Mouse (Mus musculus) liver, embryonic 15.5 days (tissue): ENCODE measurements around the gene Dnajc5g. TPM values are rescaled to one million over a fixed set of nuclear protein-coding genes. Genes with fewer than 3 reads are reported as not detected.

Experiments used
- ATAC-seq: fragments of 200-750 bp; cut with Nextera tagmentation; 2 replicates; pipeline ENCODE4 v1.8.0; 2017; ENCODE audit warnings: moderate number of reproducible peaks, mild to moderate bottlenecking, moderate library complexity; ENCODE audit not compliant: insufficient read depth
- H3K27ac ChIP-seq: fragments of 300-500 bp; sonication (generic); replicated peaks from 2 replicates; pipeline ENCODE4 v1.5.1; 2015; ENCODE audit warnings: mild to moderate bottlenecking, inconsistent platforms
- H3K27me3 ChIP-seq: fragments of 300-500 bp; sonication (generic); 2 replicates; pipeline ENCODE4 v1.6.1; 2015; ENCODE audit warnings: mild to moderate bottlenecking, inconsistent platforms
- H3K36me3 ChIP-seq: fragments of 300-500 bp; sonication (generic); replicated peaks from 2 replicates; pipeline ENCODE4 v1.6.1; 2015; ENCODE audit warnings: moderate library complexity, mild to moderate bottlenecking, inconsistent platforms
- H3K4me1 ChIP-seq: fragments of 300-500 bp; sonication (generic); replicated peaks from 2 replicates; pipeline ENCODE4 v1.6.1; 2015; ENCODE audit warnings: inconsistent platforms
- H3K4me2 ChIP-seq: fragments of 300-500 bp; sonication (generic); 2 replicates; pipeline ENCODE4 v1.6.1; 2015; ENCODE audit warnings: moderate library complexity, mild to moderate bottlenecking, inconsistent platforms
- H3K4me3 ChIP-seq: fragments of 300-500 bp; sonication (generic); replicated peaks from 2 replicates; pipeline ENCODE4 v1.5.1; 2015; ENCODE audit warnings: mild to moderate bottlenecking, inconsistent platforms
- H3K9ac ChIP-seq: fragments of 300-500 bp; sonication (generic); 2 replicates; pipeline ENCODE4 v1.6.1; 2015; ENCODE audit warnings: moderate library complexity, mild to moderate bottlenecking, inconsistent platforms
- H3K9me3 ChIP-seq: fragments of 300-500 bp; sonication (generic); replicated peaks from 2 replicates; pipeline ENCODE4 v1.6.1; 2016; ENCODE audit warnings: inconsistent platforms
- WGBS: fragments of 180-500 bp; shearing (Covaris S2); methylation state at CpG from one replicate; pipeline ENCODE4 v1.1.7; 2015; ENCODE audit warnings: mixed read lengths; ENCODE audit not compliant: insufficient replicate concordance; 5-methylcytosine and 5-hydroxymethylcytosine counted together
- polyA plus RNA-seq: library from polyadenylated mRNA; unstranded; fragments of >200 nt; fragmentation: Nextera tagmentation; extraction: Ambion mirVana; gene quantifications from 2 replicates; pipeline ENCODE4 v1.2.1, GENCODE M21; 2015

Dnajc5g gene
- polyA plus RNA-seq, 1 experiment from 2014 or later = not detected

GRCm38 (mm10) chr5:31151746-31152145 is 45.7 kb downstream of the Dnajc5g start:
- H3K4me3 ChIP-seq = no peak overlapping the region
- ATAC-seq = no peak
- peaks cover 20% of the 10 kb centered on the region for H3K4me1 ChIP-seq
- 79% methylated on average over 3 of the region's 3 CpGs for WGBS
- no peak overlapping the region for H3K9ac ChIP-seq
- H3K4me2 ChIP-seq = no peak overlapping the region
- H3K36me3 ChIP-seq = peaks cover 1% of the 10 kb centered on the region
- H3K27me3 ChIP-seq = no peaks in the 10 kb centered on the region
- no peaks in the 10 kb centered on the region for H3K9me3 ChIP-seq
- no peak overlapping the region for H3K27ac ChIP-seq

DNA sequence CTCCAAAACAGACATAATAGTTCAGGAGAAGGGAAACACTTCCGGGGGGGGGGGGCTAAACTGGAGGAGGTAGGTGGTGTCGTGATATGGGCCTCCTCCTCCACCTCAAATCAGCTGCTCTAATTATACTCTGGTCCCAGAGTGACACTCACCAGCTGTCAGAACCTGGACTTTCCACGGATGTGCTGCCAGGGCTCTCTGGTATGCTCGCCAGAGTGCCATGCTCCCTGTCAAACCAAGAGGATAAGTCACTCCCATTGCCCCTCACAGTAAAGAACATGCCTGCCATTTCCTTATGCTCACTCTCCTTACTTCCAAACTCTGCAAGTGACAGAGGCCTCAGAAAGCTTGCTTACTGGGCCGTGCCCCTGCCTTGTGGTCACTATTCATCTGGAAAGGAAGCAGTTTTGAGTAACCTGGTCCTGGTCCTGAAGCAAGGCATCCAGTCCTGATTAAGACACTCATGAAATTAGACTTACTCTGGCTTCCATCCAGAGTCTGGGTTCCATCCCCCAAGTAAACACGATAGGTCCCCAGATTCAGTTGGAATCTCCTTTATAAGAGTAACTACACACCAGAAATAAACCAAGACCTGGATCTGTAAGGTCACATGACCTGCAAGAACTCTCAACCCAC is 47.5 kb downstream of the Dnajc5g start:
- WGBS = 38% methylated on average over 6 of the region's 6 CpGs
- Histone ChIP-seq H3K4me2 (peak overlapping the region; percentile 86), H3K4me3 (peak overlapping the region; percentile 72), H3K36me3 (peaks cover 20% of the 10 kb centered on the region), H3K4me1 (peaks cover 20% of the 10 kb centered on the region), H3K9ac (peak overlapping the region; percentile 80), H3K9me3 (no peaks in the 10 kb centered on the region), H3K27me3 (no peaks in the 10 kb centered on the region), H3K27ac (no peak overlapping the region)
- ATAC-seq = no peak

DNA sequence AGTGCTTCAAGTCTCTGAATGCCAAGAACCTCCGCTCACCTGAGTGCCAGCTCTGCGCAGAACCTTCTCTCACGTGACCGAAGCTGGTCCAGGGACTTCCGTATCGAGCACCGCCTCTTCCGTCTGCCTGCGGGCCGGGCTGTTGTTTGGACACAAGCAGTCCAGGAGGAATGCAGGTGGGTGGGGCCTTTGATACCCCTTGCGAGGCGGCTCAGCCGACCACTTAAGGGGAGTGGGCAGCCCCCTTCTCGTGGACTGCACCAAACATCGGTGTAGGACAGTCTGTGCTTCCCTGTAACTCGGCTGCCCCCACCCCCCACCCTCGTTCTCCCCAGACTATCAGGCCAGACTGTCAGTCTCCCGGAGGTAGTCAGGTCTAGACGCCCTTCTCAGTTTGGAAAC is 48.1 kb downstream of the Dnajc5g start, which contains the start of gene Mpv17:
TSS of gene Mpv17 (minus strand) at position 100 of the 402 bp plus-strand sequence.
- Histone ChIP-seq H3K27me3 (no peaks in the 10 kb centered on the region), H3K36me3 (peaks cover 25% of the 10 kb centered on the region), H3K4me2 (peak within 1 kb of the TSS; percentile 86), H3K4me1 (peaks cover 20% of the 10 kb centered on the region), H3K4me3 (peak within 1 kb of the TSS; percentile 72), H3K27ac (peak within 1 kb of the TSS; percentile 76), H3K9me3 (no peaks in the 10 kb centered on the region), H3K9ac (peak within 1 kb of the TSS; percentile 80)
- ATAC-seq = peak; percentile 88
- under 1% methylated on average over 19 of the region's 19 CpGs for WGBS

Other genes starting within 250 kb of the Dnajc5g start
- 42.8 and 44.0 TPM in 2 replicates for gene Tmem214, start 238.3 kb upstream of the Dnajc5g start, polyA plus RNA-seq
- 4.8 and 5.7 TPM in 2 replicates for gene Agbl5, start 217.6 kb upstream of the Dnajc5g start, polyA plus RNA-seq
- gene Ost4, start 198.5 kb upstream of the Dnajc5g start, polyA plus RNA-seq = 312 and 329 TPM in 2 replicates
- gene Emilin1, start 192.9 kb upstream of the Dnajc5g start, polyA plus RNA-seq = 37.6 and 46.8 TPM in 2 replicates
- gene Khk, start 184.9 kb upstream of the Dnajc5g start, polyA plus RNA-seq = 33.1 and 35.9 TPM in 2 replicates
- gene Cgref1, start 160.7 kb upstream of the Dnajc5g start, polyA plus RNA-seq = 4.0 and 4.5 TPM in 2 replicates
- gene Preb, start 145.9 kb upstream of the Dnajc5g start, polyA plus RNA-seq = 97.0 and 110 TPM in 2 replicates
- 0.05 and 0.08 TPM in 2 replicates for gene Tcf23, start 137.6 kb upstream of the Dnajc5g start, polyA plus RNA-seq
- gene Atraid, start 58.0 kb upstream of the Dnajc5g start, polyA plus RNA-seq = 55.8 and 58.8 TPM in 2 replicates
- 3.1 and 3.7 TPM in 2 replicates for gene Slc5a6, start 57.4 kb upstream of the Dnajc5g start, polyA plus RNA-seq
- gene Cad, start 51.5 kb upstream of the Dnajc5g start, polyA plus RNA-seq = 14.1 and 14.6 TPM in 2 replicates
- 0.35 and 0.38 TPM in 2 replicates for gene Slc30a3, start 2.0 kb downstream of the Dnajc5g start, polyA plus RNA-seq
- 0.52 and 1.0 TPM in 2 replicates for gene Trim54, start 10.4 kb downstream of the Dnajc5g start, polyA plus RNA-seq
- not detected in 2 replicates for gene Ucn, start 32.5 kb downstream of the Dnajc5g start, polyA plus RNA-seq
- gene Mpv17, start 48.0 kb downstream of the Dnajc5g start, polyA plus RNA-seq = 18.8 and 19.5 TPM in 2 replicates
- gene Gm29609, start 73.6 kb downstream of the Dnajc5g start, polyA plus RNA-seq = 0.33 and 0.74 TPM in 2 replicates
- 28.8 and 31.5 TPM in 2 replicates for gene Gtf3c2, start 73.9 kb downstream of the Dnajc5g start, polyA plus RNA-seq
- 40.2 and 41.6 TPM in 2 replicates for gene Snx17, start 86.9 kb downstream of the Dnajc5g start, polyA plus RNA-seq
- gene Eif2b4, start 87.1 kb downstream of the Dnajc5g start, polyA plus RNA-seq = 41.2 and 47.3 TPM in 2 replicates
- gene Zfp513, start 96.0 kb downstream of the Dnajc5g start, polyA plus RNA-seq = 2.6 and 3.1 TPM in 2 replicates
- gene Ppm1g, start 114.4 kb downstream of the Dnajc5g start, polyA plus RNA-seq = 110 and 117 TPM in 2 replicates
- 47.5 and 48.1 TPM in 2 replicates for gene Nrbp1, start 134.6 kb downstream of the Dnajc5g start, polyA plus RNA-seq
- 0.23 TPM in 1 of 2 replicates, not detected in the other for gene Gm9970, start 134.9 kb downstream of the Dnajc5g start, polyA plus RNA-seq
- 3.9 and 4.9 TPM in 2 replicates for gene Krtcap3, start 145.4 kb downstream of the Dnajc5g start, polyA plus RNA-seq
- gene Ift172, start 184.8 kb downstream of the Dnajc5g start, polyA plus RNA-seq = 3.9 and 4.5 TPM in 2 replicates
- gene Fndc4, start 189.8 kb downstream of the Dnajc5g start, polyA plus RNA-seq = 4.5 and 4.6 TPM in 2 replicates
- 19.4 and 25.0 TPM in 2 replicates for gene Gckr, start 191.2 kb downstream of the Dnajc5g start, polyA plus RNA-seq